Mouse (Mus musculus) fibroblast of lung, adult 2 months (primary cell): ENCODE measurements at regions not wholly inside any gene's neighbourhood (a gene's known extent, or its start where the extent isn't known, plus 50 kb on each side); places are given as distances from the start of the nearest gene placed in this dataset.
A peak's percentile ranks its signal among the peaks of the same experiment; 100 is the strongest.
"Not testable (repeated sequence)": the region's sequence is repeated elsewhere in the genome, so short reads cannot be mapped to it uniquely, and the experiment has no call there.

Experiments used
- DNase-seq: peaks from one replicate; pipeline ENCODE4 v3.0.0-alpha.2; 2011; ENCODE audit warnings: low read depth

- DNase-seq: peak; percentile 91
Measured at GRCm38 (mm10) chr8:20122067-20122925, 219.1 kb downstream of the Gm31371 start.

- not testable (repeated sequence) for DNase-seq
Measured at GRCm38 (mm10) chr8:20123545-20123944, 220.4 kb downstream of the Gm31371 start.

- not testable (repeated sequence) for DNase-seq
Measured at GRCm38 (mm10) chr8:20135626-20136025, 227.4 kb downstream of the Gm15319 start.

GRCm38 (mm10) chr8:20145436-20145835 lies 217.6 kb downstream of the Gm15319 start:
- not testable (repeated sequence) for DNase-seq

GRCm38 (mm10) chr8:20151317-20152047 lies 211.5 kb downstream of the Gm15319 start:
- not testable (repeated sequence) for DNase-seq

- not testable (repeated sequence) for DNase-seq
Measured at GRCm38 (mm10) chr8:20154091-20154490, 208.9 kb downstream of the Gm15319 start.
